Mouse (Mus musculus) liver, embryonic 14.5 days (tissue): ENCODE results near the gene Sipa1. TPM values are rescaled to one million over a fixed set of nuclear protein-coding genes. Genes with fewer than 3 reads are reported as not detected.

Experiments used
- ATAC-seq: fragments of 200-750 bp; cut with Nextera tagmentation; 2 replicates; pipeline ENCODE4 v1.8.0; 2017; ENCODE audit warnings: moderate number of reproducible peaks, mild to moderate bottlenecking, moderate library complexity; ENCODE audit not compliant: insufficient read depth
- DNase-seq, 3 experiments: peaks; one replicate each; pipeline ENCODE4 v3.0.0-alpha.2; 2012 to 2013; ENCODE audit warnings: low read depth in 3 of 3, low spot score in 3 of 3
- H3K27ac ChIP-seq: fragments of 300-500 bp; sonication (generic); 2 replicates; pipeline ENCODE4 v1.5.1; 2014; ENCODE audit warnings: moderate library complexity, mild to moderate bottlenecking, control low read depth, inconsistent platforms
- H3K27me3 ChIP-seq: fragments of 300-500 bp; sonication (generic); 2 replicates; pipeline ENCODE4 v1.6.1; 2014; ENCODE audit warnings: mild to moderate bottlenecking, low read length, moderate library complexity; ENCODE audit not compliant: control insufficient read depth, insufficient read depth
- H3K36me3 ChIP-seq: fragments of 300-500 bp; sonication (generic); replicated peaks from 2 replicates; pipeline ENCODE4 v1.6.1; 2014; ENCODE audit warnings: low read depth; ENCODE audit not compliant: control insufficient read depth, insufficient read depth
- H3K4me1 ChIP-seq, 2 experiments: fragments of 200-500 bp in 1 of 2; fragments of 300-500 bp in 1 of 2; sonication (generic) in 1 of 2; replicated peaks; 2 replicates each; pipeline ENCODE4 v1.6.1; 2012 to 2014; ENCODE audit warnings: antibody characterized with exemption in 1 of 2, inconsistent platforms in 1 of 2, low read length in 1 of 2; ENCODE audit not compliant: control insufficient read depth in 2 of 2, insufficient read depth in 2 of 2
- H3K4me2 ChIP-seq: fragments of 300-500 bp; sonication (generic); 2 replicates; pipeline ENCODE4 v1.6.1; 2014; ENCODE audit warnings: low read depth, mild to moderate bottlenecking, control low read depth, moderate library complexity
- H3K4me3 ChIP-seq, 2 experiments: fragments of 200-500 bp in 1 of 2; fragments of 300-500 bp in 1 of 2; sonication (generic) in 1 of 2; 2 replicates each; pipeline ENCODE4 v1.5.1; 2012 to 2014; ENCODE audit warnings: low read depth in 2 of 2, low read length in 2 of 2, mild to moderate bottlenecking in 2 of 2, control low read depth in 1 of 2, inconsistent platforms in 1 of 2, moderate library complexity in 1 of 2; ENCODE audit not compliant: insufficient read depth in 1 of 2
- H3K9ac ChIP-seq: fragments of 300-500 bp; sonication (generic); replicated peaks from 2 replicates; pipeline ENCODE4 v1.6.1; 2014; ENCODE audit warnings: mild to moderate bottlenecking, control low read depth, moderate library complexity
- H3K9me3 ChIP-seq: fragments of 300-500 bp; sonication (generic); 2 replicates; pipeline ENCODE4 v1.6.1; 2016; ENCODE audit warnings: low read length, mixed read lengths; ENCODE audit not compliant: control insufficient read depth
- CTCF ChIP-seq: IDR thresholded peaks from 2 replicates; pipeline ENCODE4 v1.5.1; 2016; ENCODE audit warnings: antibody characterized with exemption, low read depth, control low read depth
- EP300 ChIP-seq: IDR thresholded peaks from 2 replicates; pipeline ENCODE4 v1.6.1; 2016; ENCODE audit warnings: antibody characterized with exemption, low read depth
- WGBS: fragments of 180-500 bp; shearing (Covaris S2); extraction: QIAGEN DNeasy Blood & Tissue Kit; methylation state at CpG from one replicate; pipeline ENCODE4 v1.1.7; 2014; ENCODE audit not compliant: insufficient replicate concordance; 5-methylcytosine and 5-hydroxymethylcytosine counted together
- polyA plus RNA-seq, 2 experiments: library from polyadenylated mRNA; depleted of rRNA in 1 of 2; stranded (reverse) in 1 of 2; unstranded in 1 of 2; fragments of >200 nt; fragmentation: Nextera tagmentation in 1 of 2; extraction: Ambion mirVana in 1 of 2; gene quantifications; 2 replicates each; pipeline versions ENCODE4 v1.2.1 to v1.2.3; 2012 to 2014

Sipa1 gene
- polyA plus RNA-seq, 2 experiments: 14.3 to 27.5 TPM

DNA sequence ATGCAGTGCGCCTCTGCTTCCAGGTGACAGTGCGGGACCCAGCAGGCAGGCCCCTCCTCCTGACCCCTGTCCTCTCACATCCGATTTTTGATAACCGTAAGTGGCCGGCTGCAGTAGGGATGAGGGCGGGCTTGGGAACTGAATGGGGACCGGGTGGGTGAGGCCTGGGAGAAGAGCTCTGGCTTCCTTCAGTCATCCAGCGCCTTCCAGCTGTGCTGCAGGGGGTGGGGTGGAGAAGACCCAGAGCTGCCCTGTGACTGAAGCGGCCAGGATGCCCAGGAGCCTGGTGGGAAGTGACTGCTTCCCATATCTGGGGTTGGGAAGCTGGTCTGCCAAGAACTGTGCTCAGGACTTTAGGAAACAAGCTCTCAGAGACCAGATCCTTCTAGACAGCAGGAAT, 23.2 kb downstream of the Sipa1 start:
- 82% methylated on average over 9 of the region's 9 CpGs for WGBS
- Histone ChIP-seq H3K36me3 (peaks cover 45% of the 10 kb centered on the region), H3K4me3 (no peak overlapping the region), H3K4me2 (no peak overlapping the region), H3K4me1 (peaks cover 13 to 22% of the 10 kb centered on the region in 2 experiments), H3K27ac (no peak overlapping the region), H3K27me3 (no peaks in the 10 kb centered on the region), H3K9ac (no peak overlapping the region), H3K9me3 (no peaks in the 10 kb centered on the region)
- ATAC-seq (no peak), DNase-seq (no peak)
- TF ChIP-seq EP300 (no peak), CTCF (no peak)

DNA sequence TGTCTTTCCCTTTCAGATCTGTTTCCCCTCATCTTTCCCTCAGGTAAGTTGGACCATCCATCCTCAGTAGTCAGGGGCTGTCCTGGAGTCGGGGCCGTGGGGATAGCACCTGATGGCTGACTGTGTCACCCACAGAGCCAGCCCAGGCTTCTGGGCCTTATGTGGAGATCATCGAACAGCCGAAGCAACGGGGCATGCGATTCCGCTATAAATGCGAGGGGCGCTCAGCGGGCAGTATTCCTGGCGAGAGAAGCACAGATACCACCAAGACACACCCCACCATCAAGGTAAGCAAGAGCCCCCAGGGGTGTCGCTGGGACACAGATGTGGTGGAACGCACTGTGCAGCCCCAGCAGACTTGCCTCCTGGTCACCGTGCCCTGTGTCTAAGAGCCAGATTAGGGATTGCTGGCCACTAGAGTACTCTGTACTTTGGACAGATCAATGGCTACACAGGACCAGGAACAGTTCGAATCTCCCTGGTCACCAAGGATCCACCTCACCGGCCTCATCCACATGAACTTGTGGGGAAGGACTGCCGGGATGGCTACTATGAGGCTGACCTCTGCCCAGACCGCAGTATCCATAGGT, 25.0 kb downstream of the Sipa1 start:
- no peak for ATAC-seq
- Histone ChIP-seq H3K4me3 (peak overlapping the region; percentile 73 to 74), H3K4me2 (peak overlapping the region; percentile 99), H3K27ac (peak overlapping the region; percentile 25; the same call in 1 of the 2 replicates), H3K36me3 (peaks cover 33% of the 10 kb centered on the region), H3K9me3 (no peaks in the 10 kb centered on the region), H3K4me1 (peaks cover 13 to 22% of the 10 kb centered on the region in 2 experiments), H3K9ac (peak overlapping the region; percentile 86), H3K27me3 (no peaks in the 10 kb centered on the region)
- no peak for TF ChIP-seq CTCF
- TF ChIP-seq EP300: no peak
- WGBS: 81% methylated on average over 18 of the region's 18 CpGs
- DNase-seq: no peak

DNA sequence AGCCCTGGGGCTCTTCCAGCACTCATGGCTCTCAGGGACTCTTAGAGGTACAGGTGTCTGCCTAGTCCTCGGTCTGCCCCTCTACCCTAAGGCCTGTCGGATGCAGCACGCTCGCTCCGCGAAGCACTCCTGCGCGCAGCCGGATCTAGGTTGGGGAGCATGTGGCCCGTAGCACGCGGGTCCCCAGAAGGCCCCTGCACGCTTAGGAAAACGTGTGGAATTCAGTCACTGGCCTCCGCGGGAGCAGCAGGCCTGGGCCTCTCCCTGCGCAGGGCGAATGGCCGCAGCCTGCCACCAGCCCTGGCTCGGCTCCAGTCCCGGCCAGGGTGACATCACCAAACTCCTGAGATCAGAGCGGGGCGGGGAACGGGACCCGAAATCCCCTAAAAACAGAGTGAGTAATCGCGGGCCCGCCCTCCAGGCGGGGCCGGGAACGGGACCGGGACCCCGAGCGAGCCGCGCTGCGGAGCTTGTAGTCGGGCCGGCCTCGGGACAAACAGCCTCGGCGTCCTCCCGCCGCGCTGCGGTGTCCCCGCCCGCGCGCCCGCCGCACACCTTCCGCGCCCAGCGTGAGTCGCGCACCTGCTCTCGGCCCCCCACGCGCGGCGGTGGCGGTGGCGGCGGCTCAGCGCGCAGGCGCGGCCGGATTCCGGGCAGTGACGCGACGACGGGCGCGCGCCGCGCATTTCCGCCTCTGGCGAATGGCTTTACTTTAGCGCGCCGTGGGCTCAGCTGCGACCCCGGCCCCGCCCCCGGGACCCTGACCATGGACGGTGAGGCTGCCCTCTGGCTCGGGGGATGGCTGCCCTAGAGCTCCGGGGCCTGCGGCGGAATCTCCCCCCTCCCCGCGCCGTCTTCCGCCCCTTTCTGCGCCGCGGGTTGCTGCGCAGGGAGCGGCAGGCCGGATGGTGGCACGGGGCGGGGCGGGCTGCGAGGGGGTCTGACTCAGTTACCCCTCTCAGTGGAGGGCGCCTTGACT, 26.1 kb downstream of the Sipa1 start, which contains the start of gene Rela:
Gene Rela (plus strand): TSS at position 415 of the 979 bp plus-strand sequence.
- peaks cover 25% of the 10 kb centered on the region for H3K36me3 ChIP-seq
- ATAC-seq (peak; percentile 85), DNase-seq (peak; percentile 68 to 80 (median 68))
- no peaks in the 10 kb centered on the region for H3K27me3 ChIP-seq
- peaks cover 13 to 22% of the 10 kb centered on the region in 2 experiments for H3K4me1 ChIP-seq
- no peak for TF ChIP-seq EP300
- TF ChIP-seq CTCF: no peak
- H3K27ac ChIP-seq: peak within 1 kb of the TSS; percentile 78
- WGBS: under 1% methylated on average over 95 of the region's 109 CpGs
- H3K4me3 ChIP-seq: peak within 1 kb of the TSS; percentile 73 to 74
- no peaks in the 10 kb centered on the region for H3K9me3 ChIP-seq
- peak within 1 kb of the TSS; percentile 99 for H3K4me2 ChIP-seq
- peak within 1 kb of the TSS; percentile 86 for H3K9ac ChIP-seq

DNA sequence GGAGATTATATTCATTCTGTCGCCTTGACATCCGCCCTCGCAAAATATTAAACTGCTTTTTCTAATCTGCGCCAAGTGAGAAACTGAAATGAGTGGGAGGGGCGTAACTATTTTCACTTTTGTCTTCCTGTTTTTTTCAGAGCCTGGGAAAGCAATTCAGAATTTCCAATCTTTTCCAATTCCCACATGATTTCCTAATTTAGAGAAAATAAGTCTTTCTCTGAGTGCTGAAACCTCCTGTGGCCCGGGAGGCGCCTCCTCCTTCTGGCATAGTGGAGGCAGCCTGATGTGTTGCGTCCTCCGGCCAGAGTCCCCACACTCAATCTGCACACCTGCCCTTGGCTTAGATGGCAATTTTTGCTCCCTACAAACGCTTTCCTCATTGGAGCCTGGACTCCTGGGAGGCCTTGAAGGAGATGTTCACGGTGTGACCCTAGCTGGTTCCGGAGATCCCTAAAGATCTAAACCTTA, 26.9 kb downstream of the Sipa1 start:
- WGBS: 52% methylated on average over 12 of the region's 12 CpGs

More for the DNA sequence above, 26.9 kb downstream of the Sipa1 start:
- Histone ChIP-seq H3K27ac (peak overlapping the region; percentile 78), H3K27me3 (no peaks in the 10 kb centered on the region), H3K36me3 (peaks cover 19% of the 10 kb centered on the region), H3K4me2 (peak overlapping the region; percentile 99), H3K4me3 (peak overlapping the region; percentile 73 to 74), H3K9me3 (no peaks in the 10 kb centered on the region), H3K9ac (peak overlapping the region; percentile 86), H3K4me1 (peaks cover 13 to 22% of the 10 kb centered on the region in 2 experiments)
- DNase-seq (no peak), ATAC-seq (no peak)
- TF ChIP-seq EP300 (no peak), CTCF (no peak)
